Mouse (Mus musculus): ENCODE results near the gene Rad51c.
"Not testable (repeated sequence)": the region's sequence is repeated elsewhere in the genome, so short reads cannot be mapped to it uniquely, and the experiment has no call there.

The Rad51c gene

GRCm38 (mm10) chr11:87432447-87432846 is 27.7 kb upstream of the Rad51c start:
- DNase-seq (ENCODE audit: extremely low spot score, low spot score) = no peak

DNA sequence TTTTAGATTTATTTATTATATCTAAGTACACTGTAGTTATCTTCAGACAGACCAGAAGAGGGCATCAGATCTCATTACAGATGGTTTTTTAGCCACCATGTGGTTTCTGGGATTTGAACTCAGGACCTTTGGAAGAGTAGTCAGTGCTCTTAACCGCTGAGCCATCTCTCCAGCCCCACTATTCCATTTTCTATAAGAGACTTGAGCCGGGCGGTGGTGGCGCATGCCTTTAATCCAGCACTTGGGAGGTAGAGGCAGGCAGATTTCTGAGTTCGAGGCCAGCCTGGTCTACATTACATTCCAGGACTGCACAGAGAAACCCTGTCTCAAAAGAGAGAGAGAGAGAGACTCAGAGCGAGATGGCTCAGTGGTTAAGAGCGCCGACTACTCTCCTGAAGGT is 27.1 kb upstream of the Rad51c start:
- not testable (repeated sequence) for DNase-seq (ENCODE audit: extremely low spot score, low spot score)

DNA sequence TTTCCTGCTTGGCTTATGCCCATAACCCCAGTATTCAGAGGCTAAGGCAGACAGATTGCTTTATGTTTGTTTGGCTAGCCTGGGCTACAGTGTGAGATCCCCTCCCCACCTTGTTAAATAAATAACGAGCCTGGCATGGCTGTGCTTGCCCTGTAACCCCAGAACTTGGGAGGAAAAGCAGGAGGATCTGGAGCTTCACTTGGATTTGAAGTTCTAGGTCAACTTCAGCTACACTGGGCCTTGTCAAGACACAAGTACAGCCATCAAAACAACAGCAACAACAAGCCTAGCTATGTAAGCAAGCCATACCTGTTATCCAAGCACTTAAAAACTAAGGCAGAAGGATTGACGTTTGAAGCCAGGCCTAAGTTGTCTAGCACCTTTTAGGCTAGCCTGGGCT is 25.6 kb upstream of the Rad51c start:
- DNase-seq (ENCODE audit: extremely low spot score, low spot score) = no peak

DNA sequence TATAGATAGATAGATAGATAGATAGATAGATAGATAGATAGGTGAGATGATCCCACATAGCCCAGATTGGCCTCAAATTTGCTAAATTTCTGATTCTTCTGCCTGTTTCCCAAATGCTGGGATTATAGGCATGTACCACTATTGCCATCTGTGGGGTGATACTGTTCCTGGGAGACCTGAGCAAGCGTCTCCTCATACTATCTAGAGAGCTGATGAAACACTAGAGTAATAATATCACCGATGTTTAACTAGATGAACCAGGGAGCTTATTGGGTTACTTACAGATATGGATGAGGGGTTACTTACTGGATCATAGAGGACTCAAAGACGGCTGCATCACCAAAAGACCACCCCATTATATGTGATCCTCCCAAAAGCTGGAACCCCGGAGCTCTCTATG is 24.6 kb upstream of the Rad51c start:
- DNase-seq (ENCODE audit: extremely low spot score, low spot score) = no peak

GRCm38 (mm10) chr11:87428051-87428673 is 23.4 kb upstream of the Rad51c start:
- DNase-seq (ENCODE audit: extremely low spot score, low spot score) = no peak

- no peak for DNase-seq (ENCODE audit: extremely low spot score, low spot score)
Measured at GRCm38 (mm10) chr11:87427273-87428050, 22.7 kb upstream of the Rad51c start.

- DNase-seq (ENCODE audit: extremely low spot score, low spot score) = peak; percentile 65
Measured at GRCm38 (mm10) chr11:87426450-87427250, 21.9 kb upstream of the Rad51c start.

- DNase-seq (ENCODE audit: extremely low spot score, low spot score) = no peak
Measured at GRCm38 (mm10) chr11:87426121-87426449, 21.3 kb upstream of the Rad51c start.

DNA sequence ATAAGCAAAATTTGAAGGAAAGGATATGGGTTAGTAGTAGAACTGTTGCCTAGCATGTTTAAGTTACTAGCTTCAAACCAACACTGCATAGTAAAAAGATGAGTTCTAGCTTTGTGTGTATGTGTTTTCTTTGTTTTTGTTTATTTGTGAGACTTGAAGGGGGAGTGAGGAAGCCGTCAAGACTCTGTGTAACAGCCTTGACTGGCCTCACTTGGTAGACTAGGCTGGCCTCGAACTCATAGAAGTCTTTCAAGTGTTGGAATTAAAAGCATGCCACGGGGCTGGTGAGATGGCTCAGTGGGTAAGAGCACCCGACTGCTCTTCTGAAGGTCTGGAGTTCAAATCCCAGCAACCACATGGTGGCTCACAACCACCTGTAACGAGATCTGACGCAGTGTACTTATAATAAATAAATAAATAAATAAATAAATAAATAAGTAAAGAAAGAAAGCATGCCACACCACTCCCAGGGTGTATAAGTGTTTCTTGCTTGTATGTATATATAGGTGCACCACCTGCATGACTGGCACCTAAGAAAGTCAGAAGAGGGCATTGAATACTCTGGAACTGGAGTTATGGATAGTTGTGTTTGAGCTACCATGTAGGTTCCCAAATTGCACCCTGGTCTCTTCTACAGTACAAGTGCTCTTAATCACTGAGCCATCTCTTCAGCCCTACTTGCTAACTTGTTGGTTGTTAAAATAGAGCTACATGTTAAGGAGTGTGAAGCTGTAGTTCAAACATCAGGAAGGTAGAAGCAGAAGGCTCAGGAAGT is 19.0 kb upstream of the Rad51c start:
- no peak for DNase-seq (ENCODE audit: extremely low spot score, low spot score)

GRCm38 (mm10) chr11:87422511-87423340 is 18.0 kb upstream of the Rad51c start:
- peak; percentile 75 for DNase-seq (ENCODE audit: extremely low spot score, low spot score)

- peak; percentile 44 for DNase-seq (ENCODE audit: extremely low spot score, low spot score)
Measured at GRCm38 (mm10) chr11:87421760-87422201, 17.0 kb upstream of the Rad51c start.

- DNase-seq (ENCODE audit: extremely low spot score, low spot score) = no peak
Measured at GRCm38 (mm10) chr11:87420861-87421260, 16.1 kb upstream of the Rad51c start.

GRCm38 (mm10) chr11:87416120-87416519 is 11.4 kb upstream of the Rad51c start:
- no peak for DNase-seq (ENCODE audit: extremely low spot score, low spot score)

DNA sequence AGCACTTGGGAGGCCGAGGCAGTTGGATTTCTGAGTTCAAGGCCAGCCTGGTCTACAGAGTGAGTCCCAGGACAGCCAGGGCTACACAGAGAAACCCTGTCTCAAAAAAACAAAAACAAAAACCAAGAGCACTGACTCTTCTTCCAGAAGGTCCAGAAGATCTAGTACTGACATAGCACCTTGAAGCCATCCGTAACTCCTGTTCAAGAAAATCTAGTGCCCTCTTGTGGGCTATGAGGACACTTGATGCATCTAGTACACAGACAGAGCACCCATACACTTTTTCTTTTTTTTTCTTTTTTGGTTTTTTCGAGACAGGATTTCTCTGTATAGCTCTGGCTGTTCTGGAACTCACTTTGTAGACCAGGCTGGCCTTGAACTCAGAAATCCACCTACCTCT is 8.7 kb upstream of the Rad51c start:
- not testable (repeated sequence) for DNase-seq (ENCODE audit: extremely low spot score, low spot score)

DNA sequence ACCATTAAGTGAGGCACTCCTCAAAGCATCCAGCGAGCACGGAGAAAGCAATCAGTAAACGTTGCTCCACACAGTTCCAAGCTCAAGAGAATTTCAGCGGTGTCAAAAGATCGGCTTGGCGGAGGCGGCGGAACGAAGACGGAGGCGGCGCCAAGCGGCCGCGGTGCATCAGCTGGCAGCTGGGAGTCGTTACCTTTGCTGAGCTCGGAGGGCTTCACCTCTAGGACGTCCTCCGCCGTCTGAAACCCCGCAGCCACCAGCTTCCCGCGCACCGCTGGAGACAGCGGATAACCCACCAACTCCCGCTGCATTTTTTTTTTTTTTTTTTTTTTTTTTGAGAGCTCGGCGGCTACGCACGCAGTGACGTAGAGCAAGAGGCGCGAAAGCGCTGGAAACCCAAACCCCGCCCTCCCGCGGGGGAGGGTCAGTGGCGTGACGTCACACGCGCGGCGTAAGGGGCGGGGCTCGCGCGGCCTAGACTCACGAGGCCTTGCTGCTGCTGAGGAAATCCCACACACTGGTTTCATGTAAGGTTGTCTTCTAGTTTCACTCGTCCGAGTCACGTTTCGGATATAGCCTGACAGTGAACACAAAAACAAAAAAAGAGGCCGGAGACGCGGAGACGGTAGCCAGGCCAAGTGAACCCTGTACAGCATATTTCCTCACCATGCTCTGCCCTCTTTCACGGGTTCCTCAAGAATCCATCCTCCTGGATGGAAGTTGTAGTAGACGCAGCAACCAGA is 472 bp downstream of the Rad51c start:
- DNase-seq (ENCODE audit: extremely low spot score, low spot score) = peak; percentile 98

DNA sequence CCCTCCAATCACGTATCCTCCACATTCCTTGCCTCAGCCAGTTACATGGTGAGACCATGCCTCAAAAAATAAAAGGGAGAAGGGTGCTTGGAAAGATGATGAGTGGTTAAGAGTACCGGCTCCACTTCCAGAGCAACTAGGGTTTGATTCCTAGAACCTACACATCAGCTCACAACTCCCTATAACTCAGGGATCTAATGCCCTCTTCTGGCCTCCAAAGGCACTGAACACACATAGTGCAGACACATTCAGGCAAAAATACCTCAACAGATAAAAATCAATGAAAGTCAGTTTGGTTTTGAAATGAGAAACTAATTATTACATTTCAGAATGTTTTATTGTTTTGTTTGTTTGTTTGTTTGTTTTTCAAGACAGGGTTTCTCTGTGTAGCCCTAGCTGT is 6.4 kb downstream of the Rad51c start:
- no peak for DNase-seq (ENCODE audit: extremely low spot score, low spot score)

GRCm38 (mm10) chr11:87393855-87394254 is 10.9 kb downstream of the Rad51c start:
- DNase-seq (ENCODE audit: extremely low spot score, low spot score) = no peak

DNA sequence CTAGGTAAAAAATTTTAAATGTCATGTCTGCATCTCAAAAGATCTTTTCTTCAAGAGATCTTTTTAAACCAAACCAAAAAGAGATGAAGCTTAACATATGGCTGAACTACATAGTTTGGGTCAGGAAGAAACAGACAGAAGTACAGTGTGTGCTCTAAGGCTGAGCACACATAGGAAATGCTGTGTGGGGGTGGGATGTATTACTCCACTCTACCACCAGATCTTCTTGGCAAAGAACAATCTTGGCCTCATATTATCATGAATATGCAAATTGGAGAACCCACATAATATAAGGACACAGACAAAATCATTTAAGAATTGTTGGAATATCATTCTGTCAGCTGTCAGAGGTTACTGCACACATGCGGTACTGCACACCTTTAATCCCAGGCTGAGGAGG is 19.1 kb downstream of the Rad51c start:
- DNase-seq (ENCODE audit: extremely low spot score, low spot score) = no peak

DNA sequence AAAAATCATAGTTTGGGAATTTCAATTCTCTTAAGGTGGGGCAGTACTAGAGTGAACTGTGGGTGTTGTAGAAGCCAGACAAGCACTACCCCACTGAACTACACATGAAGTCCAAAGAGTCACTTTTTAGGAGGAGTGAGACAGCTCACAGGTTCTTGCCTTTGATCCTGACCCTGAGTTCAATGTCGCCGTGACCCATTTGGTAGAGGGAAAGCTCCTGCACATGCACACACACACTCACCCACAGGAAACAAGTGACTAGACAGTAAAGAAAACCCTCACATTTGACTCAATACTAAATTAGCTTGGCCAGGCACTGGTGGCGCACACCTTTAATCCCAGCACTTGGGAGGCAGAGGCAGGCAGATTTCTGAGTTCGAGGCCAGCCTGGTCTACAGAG is 20.2 kb downstream of the Rad51c start:
- DNase-seq (ENCODE audit: extremely low spot score, low spot score) = no peak
